Mouse (Mus musculus) CH12.LX (cell line): Measurements from ENCODE around the gene Ndufa13.

Source experiments
- CTCF ChIP-seq, 2 experiments: IDR thresholded peaks in 1 of 2; conservative IDR thresholded peaks in 1 of 2; 2 replicates each; pipeline ENCODE4 v1.5.1; 2011 to 2012; ENCODE audit warnings: low read depth in 2 of 2, low read length in 2 of 2, improper control_type of control experiment in 1 of 2, inconsistent platforms in 1 of 2, mild to moderate bottlenecking in 1 of 2, moderate library complexity in 1 of 2
- E2F4 ChIP-seq: IDR thresholded peaks from 2 replicates; pipeline ENCODE4 v1.6.1; 2011; ENCODE audit warnings: low read depth, low read length, improper control_type of control experiment; ENCODE audit not compliant: insufficient replicate concordance
- MAFK ChIP-seq: IDR thresholded peaks from 2 replicates; pipeline ENCODE4 v1.6.1; 2011; ENCODE audit warnings: low read length, improper control_type of control experiment; ENCODE audit not compliant: insufficient replicate concordance
- MAX ChIP-seq: IDR thresholded peaks from 2 replicates; pipeline ENCODE4 v1.6.1; 2011; ENCODE audit warnings: low read length, improper control_type of control experiment
- POLR2A ChIP-seq: IDR thresholded peaks from 2 replicates; pipeline ENCODE4 v1.6.1; 2011; ENCODE audit warnings: low read depth, mild to moderate bottlenecking, improper control_type of control experiment, low read length
- POLR2AphosphoS2 ChIP-seq: IDR thresholded peaks from 2 replicates; pipeline ENCODE4 v1.6.1; 2011; ENCODE audit warnings: low read depth, low read length, improper control_type of control experiment
- USF1 ChIP-seq: IDR thresholded peaks from 2 replicates; pipeline ENCODE4 v1.6.1; 2014; ENCODE audit warnings: low read depth, mild to moderate bottlenecking, inconsistent platforms, low read length, improper control_type of control experiment
- ZC3H11A ChIP-seq: IDR thresholded peaks from 2 replicates; pipeline ENCODE4 v1.6.1; 2012; ENCODE audit warnings: low read depth, mild to moderate bottlenecking, inconsistent platforms, low read length, improper control_type of control experiment
- ZMIZ1 ChIP-seq: IDR thresholded peaks from 2 replicates; pipeline ENCODE4 v1.6.1; 2012; ENCODE audit warnings: low read depth, mild to moderate bottlenecking, inconsistent platforms, low read length, improper control_type of control experiment
- ZNF384 ChIP-seq: IDR thresholded peaks from 2 replicates; pipeline ENCODE4 v1.6.1; 2012; ENCODE audit warnings: low read depth, low read length, improper control_type of control experiment, inconsistent platforms

GRCm38 (mm10) chr8:69935431-69935830 is 33.1 kb upstream of the Ndufa13 start:
- TF ChIP-seq CTCF (conservative IDR thresholded peaks at IDR 0.05 in 1 of 2, IDR thresholded peaks at IDR 0.05 in 1 of 2; ENCODE audit: low read depth in 2 of 2, low read length in 2 of 2) = no peak
- no peak for TF ChIP-seq ZNF384
- no peak for TF ChIP-seq ZMIZ1
- TF ChIP-seq E2F4 = no peak
- no peak for TF ChIP-seq MAFK
- no peak for TF ChIP-seq POLR2AphosphoS2
- TF ChIP-seq ZC3H11A = no peak
- no peak for TF ChIP-seq MAX
- TF ChIP-seq USF1 = no peak
- peak; percentile 22; the same call in 1 of the 2 replicates for TF ChIP-seq POLR2A
